Mouse (Mus musculus) liver, embryonic 12.5 days (tissue): ENCODE results near the gene Olfr279. TPM values are rescaled to one million over a fixed set of nuclear protein-coding genes. Genes with fewer than 3 reads are reported as not detected.
"Not testable (repeated sequence)": the region's sequence is repeated elsewhere in the genome, so short reads cannot be mapped to it uniquely, and the experiment has no call there.

ENCODE experiments used
- ATAC-seq: fragments of 200-750 bp; cut with Nextera tagmentation; 2 replicates; pipeline ENCODE4 v1.8.0; 2017; ENCODE audit warnings: moderate number of reproducible peaks, mild to moderate bottlenecking, moderate library complexity
- H3K27ac ChIP-seq: fragments of 300-500 bp; sonication (generic); 2 replicates; pipeline ENCODE4 v1.5.1; 2016; ENCODE audit warnings: mild to moderate bottlenecking
- H3K27me3 ChIP-seq: fragments of 300-500 bp; sonication (generic); replicated peaks from 2 replicates; pipeline ENCODE4 v1.6.1; 2016; ENCODE audit warnings: mild to moderate bottlenecking, moderate library complexity
- H3K36me3 ChIP-seq: fragments of 300-500 bp; sonication (generic); 2 replicates; pipeline ENCODE4 v1.6.1; 2016; ENCODE audit warnings: mild to moderate bottlenecking, moderate library complexity
- H3K4me1 ChIP-seq: fragments of 300-500 bp; sonication (generic); 2 replicates; pipeline ENCODE4 v1.6.1; 2016
- H3K4me2 ChIP-seq: fragments of 300-500 bp; sonication (generic); 2 replicates; pipeline ENCODE4 v1.6.1; 2016; ENCODE audit warnings: mild to moderate bottlenecking, moderate library complexity
- H3K4me3 ChIP-seq: fragments of 300-500 bp; sonication (generic); 2 replicates; pipeline ENCODE4 v1.5.1; 2016; ENCODE audit warnings: mild to moderate bottlenecking, moderate library complexity
- H3K9ac ChIP-seq: fragments of 300-500 bp; sonication (generic); 2 replicates; pipeline ENCODE4 v1.6.1; 2016; ENCODE audit warnings: mild to moderate bottlenecking, moderate library complexity
- H3K9me3 ChIP-seq: fragments of 300-500 bp; sonication (generic); replicated peaks from 2 replicates; pipeline ENCODE4 v1.6.1; 2016; ENCODE audit warnings: mild to moderate bottlenecking, moderate library complexity
- WGBS: fragments of 180-500 bp; shearing (Covaris S2); methylation state at CpG from one replicate; pipeline ENCODE4 v1.1.7; 2016; ENCODE audit not compliant: insufficient replicate concordance; 5-methylcytosine and 5-hydroxymethylcytosine counted together
- polyA plus RNA-seq: library from polyadenylated mRNA; unstranded; fragments of >200 nt; fragmentation: Nextera tagmentation; extraction: Ambion mirVana; gene quantifications from 2 replicates; pipeline ENCODE4 v1.2.1, GENCODE M21; 2016

The Olfr279 gene
- polyA plus RNA-seq, 1 experiment from 2014 or later = not detected

DNA sequence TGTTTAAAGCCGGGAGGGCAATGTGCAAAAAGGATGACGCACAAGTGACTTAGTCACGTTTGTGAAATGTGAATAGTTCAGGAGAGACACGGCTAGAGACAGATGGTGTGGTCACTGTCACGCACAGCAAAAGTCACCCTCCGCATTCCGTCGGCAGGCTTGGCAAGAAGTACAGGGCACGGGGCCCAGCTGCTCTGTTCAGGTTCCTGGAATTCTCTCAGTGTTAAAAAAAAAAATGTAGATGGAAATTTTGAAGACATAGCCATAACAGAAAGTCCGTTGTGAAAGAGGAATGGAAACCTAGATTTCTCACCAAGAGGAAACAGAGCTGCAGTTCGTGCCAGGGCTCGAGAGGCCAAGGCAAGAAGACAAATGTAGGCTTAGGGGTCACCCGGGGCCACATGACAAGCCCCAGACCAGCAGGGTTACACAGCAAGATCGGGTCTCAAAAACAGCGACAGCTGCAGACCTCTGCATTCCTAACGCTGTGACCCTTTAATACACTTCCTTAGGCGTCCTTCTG is 20.7 kb downstream of the Olfr279 start:
- ATAC-seq = no peak

DNA sequence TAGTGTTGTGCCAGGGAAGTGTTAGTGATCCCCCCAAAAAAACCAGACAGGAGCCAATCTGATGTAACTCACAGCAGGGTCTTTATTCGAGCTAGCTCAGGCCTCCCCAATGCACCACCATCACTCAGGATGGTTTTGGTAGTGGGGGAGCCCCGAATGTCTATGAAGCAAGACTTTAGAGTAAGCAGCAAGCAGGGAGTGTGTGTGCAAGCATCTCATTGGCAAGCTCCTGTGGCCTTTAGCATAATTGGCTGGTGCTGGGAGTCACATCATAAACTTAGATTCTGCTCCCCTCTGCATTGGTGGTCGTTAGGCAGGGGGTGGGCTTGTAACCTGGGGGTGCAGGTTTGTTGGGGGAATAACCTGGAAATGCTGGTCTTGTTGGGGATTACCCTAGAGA is 21.5 kb downstream of the Olfr279 start:
- not testable (repeated sequence) for H3K9ac ChIP-seq, H3K27me3 ChIP-seq, H3K4me2 ChIP-seq, ATAC-seq, H3K4me3 ChIP-seq, H3K9me3 ChIP-seq, H3K27ac ChIP-seq
- H3K36me3 ChIP-seq = peaks cover 13% of the 10 kb centered on the region
- H3K4me1 ChIP-seq = peaks cover 30% of the 10 kb centered on the region; the same call in 1 of the 2 replicates
- 39% methylated on average over 3 of the region's 3 CpGs for WGBS

More for the DNA sequence above, 20.7 kb downstream of the Olfr279 start:
- Histone ChIP-seq H3K27me3 (0 out of 2 replicates have a peak, but pooled peaks cover 6% of the 10 kb centered on the region), H3K9ac (no peak overlapping the region), H3K4me2 (no peak overlapping the region), H3K9me3 (no peaks in the 10 kb centered on the region), H3K4me3 (no peak overlapping the region), H3K4me1 (peaks cover 25% of the 10 kb centered on the region; the same call in 1 of the 2 replicates), H3K36me3 (peaks cover 5% of the 10 kb centered on the region), H3K27ac (no peak overlapping the region)
- 63% methylated on average over 17 of the region's 17 CpGs for WGBS

DNA sequence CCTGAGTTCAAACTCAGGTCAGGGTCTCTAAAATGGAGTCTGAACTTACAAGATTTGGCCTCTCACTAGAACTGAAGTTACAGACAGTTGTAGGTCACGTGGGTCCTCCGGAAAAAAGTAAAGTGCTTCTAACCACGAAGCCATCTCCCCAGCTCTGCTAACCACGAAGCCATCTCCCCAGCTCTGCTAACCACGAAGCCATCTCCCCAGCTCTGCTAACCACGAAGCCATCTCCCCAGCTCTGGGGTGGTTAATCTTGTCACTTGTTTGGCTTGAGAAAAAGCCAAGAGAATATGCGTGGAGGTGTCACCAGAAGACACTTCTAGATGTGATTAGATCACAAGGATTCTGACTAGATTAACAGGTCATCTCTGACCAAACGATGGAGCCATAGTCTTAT is 21.9 kb downstream of the Olfr279 start:
- Histone ChIP-seq H3K4me3 (no peak overlapping the region), H3K36me3 (peaks cover 13% of the 10 kb centered on the region), H3K4me1 (peaks cover 30% of the 10 kb centered on the region; the same call in 1 of the 2 replicates), H3K9me3 (no peaks in the 10 kb centered on the region), H3K27ac (no peak overlapping the region), H3K4me2 (no peak overlapping the region), H3K27me3 (no peaks in the 10 kb centered on the region), H3K9ac (no peak overlapping the region)
- WGBS = 23% methylated on average over 8 of the region's 8 CpGs
- no peak for ATAC-seq

DNA sequence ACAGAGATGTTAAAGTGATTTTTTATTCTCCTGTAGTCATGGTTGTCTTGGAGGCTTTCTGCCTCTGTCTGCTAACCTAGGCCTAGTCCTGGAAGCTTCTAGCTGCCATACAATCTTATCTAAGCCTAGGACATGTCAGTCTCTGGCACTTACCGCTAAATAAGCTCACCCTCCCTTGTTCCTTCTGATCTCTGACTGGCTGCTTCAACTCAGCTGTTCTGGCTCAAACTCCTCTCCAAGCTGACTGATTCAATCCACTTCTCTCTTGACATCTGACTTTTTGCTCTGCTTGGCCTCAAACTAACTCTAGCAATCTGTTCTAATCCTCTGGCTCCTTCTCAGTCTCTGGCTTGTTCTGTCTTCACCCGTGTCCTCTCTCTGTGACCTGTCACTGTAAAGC is 22.6 kb downstream of the Olfr279 start:
- not testable (repeated sequence) for H3K9me3 ChIP-seq, H3K9ac ChIP-seq, H3K27me3 ChIP-seq, H3K27ac ChIP-seq, H3K4me2 ChIP-seq, H3K4me3 ChIP-seq, ATAC-seq
- Histone ChIP-seq H3K4me1 (peaks cover 30% of the 10 kb centered on the region; the same call in 1 of the 2 replicates), H3K36me3 (peaks cover 19% of the 10 kb centered on the region)
- 52% methylated on average over 2 of the region's 2 CpGs for WGBS

DNA sequence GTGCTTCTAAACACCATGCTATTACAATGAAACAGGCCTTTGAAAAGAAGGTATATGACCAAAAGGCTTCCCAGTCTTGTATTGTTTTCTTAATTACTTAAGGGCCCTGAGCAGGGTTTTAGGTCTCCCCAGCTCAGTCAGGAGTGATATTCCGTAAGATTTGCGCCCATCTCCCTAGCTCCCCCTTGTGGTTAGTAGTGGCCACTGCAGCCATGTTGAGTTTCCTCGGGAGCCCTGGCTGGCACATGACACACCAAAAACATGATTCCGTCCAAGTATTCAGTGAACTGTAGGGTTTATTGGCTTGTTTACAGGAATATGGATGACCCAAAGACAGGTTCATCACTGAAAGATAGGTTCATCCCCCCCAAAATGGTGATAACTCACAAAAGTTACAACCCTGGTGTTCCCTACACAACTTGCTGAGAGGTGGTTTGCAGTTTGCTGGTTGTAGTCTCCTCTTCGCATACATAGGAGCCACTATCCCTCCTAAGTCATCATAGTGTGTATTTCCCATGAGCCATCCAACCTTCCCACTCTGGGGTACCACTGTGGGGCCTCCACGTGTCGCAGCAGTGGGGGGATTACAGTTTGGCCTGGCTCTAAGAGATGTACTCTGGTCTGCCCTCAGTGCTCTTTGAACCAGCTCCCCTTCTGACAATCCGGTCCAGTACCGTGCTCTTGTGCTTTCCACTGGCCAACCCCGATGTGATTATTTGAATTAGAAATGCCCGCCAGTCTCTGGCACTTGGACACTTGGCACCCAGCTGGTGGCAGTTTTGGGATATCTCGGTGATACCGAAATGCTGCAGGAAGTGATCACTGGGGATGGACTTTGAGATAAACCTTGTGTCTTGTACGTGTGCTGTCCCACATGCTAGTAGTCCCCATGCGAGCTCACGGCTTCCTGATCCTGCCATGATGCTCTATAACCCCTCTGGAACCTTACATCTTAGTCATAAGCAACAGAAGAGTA is 25.5 kb downstream of the Olfr279 start:
- H3K4me2 ChIP-seq = no peak overlapping the region
- no peaks in the 10 kb centered on the region for H3K9me3 ChIP-seq
- no peaks in the 10 kb centered on the region for H3K27me3 ChIP-seq
- H3K36me3 ChIP-seq = peaks cover 47% of the 10 kb centered on the region
- peaks cover 11% of the 10 kb centered on the region; the same call in 1 of the 2 replicates for H3K4me1 ChIP-seq
- WGBS = 55% methylated on average over 16 of the region's 16 CpGs
- H3K4me3 ChIP-seq = no peak overlapping the region
- H3K9ac ChIP-seq = no peak overlapping the region
- peak; percentile 28 for ATAC-seq
- no peak overlapping the region for H3K27ac ChIP-seq

DNA sequence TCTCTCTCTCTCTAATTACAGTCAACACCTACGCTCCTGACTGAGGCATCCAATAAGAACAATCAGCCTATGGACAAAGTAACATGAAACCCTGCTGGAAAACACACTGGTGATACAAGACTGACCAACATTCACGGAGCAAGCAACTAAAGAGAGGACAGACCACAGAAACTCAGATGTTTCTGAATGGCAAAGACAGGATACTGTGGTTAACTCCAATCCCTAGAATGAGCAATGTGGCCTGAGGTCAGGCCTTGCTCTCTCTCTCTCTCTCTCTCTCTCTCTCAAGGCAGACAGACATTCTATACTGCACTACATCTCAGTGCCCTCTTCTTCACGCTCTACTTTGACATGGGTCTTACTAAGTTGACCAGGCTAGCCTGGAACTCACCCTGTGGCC is 29.0 kb downstream of the Olfr279 start:
- H3K4me2 ChIP-seq = no peak overlapping the region
- peaks cover 81% of the 10 kb centered on the region for H3K36me3 ChIP-seq
- no peak overlapping the region for H3K4me3 ChIP-seq
- no peak for ATAC-seq
- no peak overlapping the region for H3K9ac ChIP-seq
- H3K9me3 ChIP-seq = no peaks in the 10 kb centered on the region
- peaks cover 17% of the 10 kb centered on the region for H3K4me1 ChIP-seq
- WGBS = 80% methylated on average over 3 of the region's 3 CpGs
- H3K27me3 ChIP-seq = no peaks in the 10 kb centered on the region
- H3K27ac ChIP-seq = no peak overlapping the region

DNA sequence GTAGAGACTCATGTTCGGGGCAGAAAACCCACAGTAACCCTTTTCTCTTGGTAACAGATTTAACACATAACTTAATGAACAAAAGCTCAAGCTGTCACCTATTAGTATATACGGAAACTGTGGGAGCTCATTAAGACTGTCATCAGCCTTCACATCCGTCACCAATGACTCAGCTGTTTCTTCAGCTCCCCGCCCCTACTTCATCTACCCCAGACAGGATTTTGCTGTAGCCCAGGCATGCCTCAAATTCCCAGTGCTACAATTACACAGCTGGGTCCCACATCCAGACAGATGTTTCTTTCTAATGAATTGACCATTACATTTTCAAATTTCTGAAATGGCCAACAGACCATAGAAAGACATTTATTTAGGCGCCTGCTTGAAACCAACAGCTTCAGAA is 33.9 kb downstream of the Olfr279 start:
- peak; percentile 89 for ATAC-seq
- H3K36me3 ChIP-seq = peaks cover 99% of the 10 kb centered on the region
- H3K4me1 ChIP-seq = peaks cover 35% of the 10 kb centered on the region
- H3K27ac ChIP-seq = peak overlapping the region; percentile 21
- 56% methylated on average over 5 of the region's 5 CpGs for WGBS
- H3K27me3 ChIP-seq = no peaks in the 10 kb centered on the region
- 0 out of 2 replicates have a peak overlapping the region, but pooled peaks have one; percentile 12 for H3K9ac ChIP-seq
- no peak overlapping the region for H3K4me3 ChIP-seq
- peak overlapping the region; percentile 35 for H3K4me2 ChIP-seq
- no peaks in the 10 kb centered on the region for H3K9me3 ChIP-seq

DNA sequence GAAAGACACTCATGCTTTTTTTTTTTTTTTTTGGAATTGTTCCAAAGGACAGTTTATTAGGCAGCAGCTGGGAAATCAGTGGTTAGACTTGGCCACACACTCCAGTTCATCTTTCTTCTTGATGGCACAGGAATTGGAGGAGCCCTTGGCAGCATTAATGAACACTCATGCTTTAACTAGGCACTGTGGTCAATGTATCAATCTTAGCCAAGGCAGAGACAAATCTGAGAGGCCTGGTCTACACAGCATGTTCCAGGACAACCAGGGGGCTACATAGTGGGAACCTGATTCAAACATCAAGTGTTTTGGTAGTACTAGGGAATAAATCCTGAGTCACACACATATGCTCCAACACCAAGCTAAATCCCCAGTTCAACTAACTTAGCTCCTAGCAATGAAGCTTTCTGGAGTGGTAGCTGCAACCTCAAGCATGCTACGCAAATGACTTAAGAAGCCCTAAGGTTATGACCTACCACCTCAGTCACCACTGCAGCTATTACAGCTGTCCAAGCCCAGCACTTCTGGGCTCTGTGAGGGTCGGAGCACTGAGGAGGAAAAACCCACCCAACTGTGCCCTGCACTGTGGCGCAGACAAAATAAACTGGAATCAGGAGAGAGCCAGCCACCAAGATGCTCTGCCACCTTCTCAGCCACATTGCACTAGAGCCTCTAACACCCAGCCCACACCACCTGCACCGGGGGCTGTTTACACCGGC is 35.0 kb downstream of the Olfr279 start:
- Histone ChIP-seq H3K36me3 (peaks cover 98% of the 10 kb centered on the region), H3K9me3 (no peaks in the 10 kb centered on the region), H3K9ac (no peak overlapping the region), H3K4me2 (no peak overlapping the region), H3K4me3 (no peak overlapping the region), H3K27me3 (no peaks in the 10 kb centered on the region), H3K4me1 (peaks cover 46% of the 10 kb centered on the region), H3K27ac (no peak overlapping the region)
- ATAC-seq = no peak
- 93% methylated on average over 5 of the region's 5 CpGs for WGBS

DNA sequence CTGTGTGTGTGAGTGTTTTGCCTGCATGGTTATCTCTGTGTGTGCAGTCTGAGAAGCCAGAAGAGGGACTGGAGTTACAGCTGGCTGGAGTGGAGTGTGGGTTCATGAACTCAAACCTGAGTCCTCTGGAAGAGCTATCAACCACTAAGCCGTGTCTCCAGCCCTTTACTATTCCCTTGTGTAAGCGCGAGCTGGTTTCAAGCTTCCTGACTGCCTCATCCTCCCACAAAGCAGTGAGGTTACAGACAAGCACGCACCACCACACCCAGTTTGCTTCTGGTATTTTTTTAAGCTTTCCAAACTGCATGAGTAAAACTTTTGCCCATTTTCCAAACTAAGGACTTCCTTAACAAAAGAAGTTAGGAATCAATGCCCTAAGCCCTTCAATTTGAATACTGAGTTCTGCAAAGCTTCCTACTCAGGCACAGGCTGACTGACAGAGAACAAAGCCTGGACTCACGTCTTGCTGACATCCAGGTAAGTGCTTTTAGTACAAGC is 35.9 kb downstream of the Olfr279 start:
- WGBS = 82% methylated on average over 5 of the region's 5 CpGs
- Histone ChIP-seq H3K9me3 (no peaks in the 10 kb centered on the region), H3K27me3 (no peaks in the 10 kb centered on the region), H3K4me3 (no peak overlapping the region), H3K4me1 (peaks cover 54% of the 10 kb centered on the region), H3K9ac (no peak overlapping the region), H3K4me2 (no peak overlapping the region), H3K27ac (no peak overlapping the region), H3K36me3 (peaks cover 93% of the 10 kb centered on the region)
- ATAC-seq = no peak

DNA sequence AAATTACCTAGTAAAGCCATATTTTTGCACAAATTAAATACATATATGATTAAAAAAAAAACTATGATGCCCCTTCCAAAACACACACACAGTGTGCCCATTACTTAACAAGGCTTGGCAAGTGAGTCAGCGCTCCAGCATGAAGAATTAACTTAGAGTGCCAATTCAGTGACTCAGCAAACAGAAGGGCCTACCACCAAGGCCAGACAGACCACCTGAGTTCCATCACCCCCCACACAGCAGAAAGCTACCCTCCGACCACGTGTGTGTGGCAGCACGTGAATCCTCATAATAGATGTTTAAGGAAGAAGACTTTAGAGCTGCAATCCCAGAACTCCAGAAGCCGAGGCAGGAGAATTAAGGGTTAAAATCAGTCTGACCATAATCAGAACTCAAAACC is 40.1 kb downstream of the Olfr279 start:
- H3K4me3 ChIP-seq = peak overlapping the region; percentile 89
- H3K27ac ChIP-seq = peak overlapping the region; percentile 74
- no peaks in the 10 kb centered on the region for H3K9me3 ChIP-seq
- 19% methylated on average over 5 of the region's 5 CpGs for WGBS
- ATAC-seq = no peak
- H3K36me3 ChIP-seq = peaks cover 53% of the 10 kb centered on the region
- peak overlapping the region; percentile 87 for H3K4me2 ChIP-seq
- peaks cover 43% of the 10 kb centered on the region for H3K4me1 ChIP-seq
- peak overlapping the region; percentile 90 for H3K9ac ChIP-seq
- no peaks in the 10 kb centered on the region for H3K27me3 ChIP-seq

DNA sequence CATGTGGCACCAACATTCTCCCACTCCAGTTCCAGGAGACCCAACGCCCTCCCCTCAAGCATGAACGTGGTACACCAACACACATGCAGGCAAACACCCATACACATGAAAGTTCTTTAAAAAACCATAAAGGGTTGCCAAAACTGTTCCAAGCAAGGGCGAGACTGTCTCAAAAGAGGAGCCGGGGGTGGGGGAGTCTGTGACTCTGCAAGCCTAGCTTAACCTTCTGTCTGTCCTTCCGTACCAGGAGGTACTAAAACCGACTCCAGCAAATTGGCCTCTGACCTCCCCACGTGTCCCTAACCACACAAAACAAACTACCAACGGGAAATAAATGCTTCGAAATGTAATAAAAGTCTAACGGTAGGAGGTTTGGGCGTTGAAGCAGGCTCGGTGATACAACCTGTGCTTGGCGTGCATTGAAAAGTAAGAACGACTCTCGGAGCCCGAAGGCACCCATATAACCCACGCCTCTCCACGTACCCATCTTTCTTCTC is 40.9 kb downstream of the Olfr279 start:
- under 1% methylated on average over 18 of the region's 18 CpGs for WGBS
- peak overlapping the region; percentile 74 for H3K27ac ChIP-seq

More for the DNA sequence above, 40.9 kb downstream of the Olfr279 start:
- peak overlapping the region; percentile 89 for H3K4me3 ChIP-seq
- peak overlapping the region; percentile 87 for H3K4me2 ChIP-seq
- peaks cover 35% of the 10 kb centered on the region for H3K4me1 ChIP-seq
- H3K27me3 ChIP-seq = no peaks in the 10 kb centered on the region
- peaks cover 51% of the 10 kb centered on the region for H3K36me3 ChIP-seq
- ATAC-seq = no peak
- H3K9ac ChIP-seq = peak overlapping the region; percentile 90
- no peaks in the 10 kb centered on the region for H3K9me3 ChIP-seq
